Mouse (Mus musculus): ENCODE results near the gene Pcolce. TPM values are rescaled to one million over a fixed set of nuclear protein-coding genes. Genes with fewer than 3 reads are reported as not detected.
"Not testable (repeated sequence)": the region's sequence is repeated elsewhere in the genome, so short reads cannot be mapped to it uniquely, and the experiment has no call there.

Pcolce gene
- total and polyA plus RNA-seq, 2 experiments, result 4.4 to 11.9 TPM

DNA sequence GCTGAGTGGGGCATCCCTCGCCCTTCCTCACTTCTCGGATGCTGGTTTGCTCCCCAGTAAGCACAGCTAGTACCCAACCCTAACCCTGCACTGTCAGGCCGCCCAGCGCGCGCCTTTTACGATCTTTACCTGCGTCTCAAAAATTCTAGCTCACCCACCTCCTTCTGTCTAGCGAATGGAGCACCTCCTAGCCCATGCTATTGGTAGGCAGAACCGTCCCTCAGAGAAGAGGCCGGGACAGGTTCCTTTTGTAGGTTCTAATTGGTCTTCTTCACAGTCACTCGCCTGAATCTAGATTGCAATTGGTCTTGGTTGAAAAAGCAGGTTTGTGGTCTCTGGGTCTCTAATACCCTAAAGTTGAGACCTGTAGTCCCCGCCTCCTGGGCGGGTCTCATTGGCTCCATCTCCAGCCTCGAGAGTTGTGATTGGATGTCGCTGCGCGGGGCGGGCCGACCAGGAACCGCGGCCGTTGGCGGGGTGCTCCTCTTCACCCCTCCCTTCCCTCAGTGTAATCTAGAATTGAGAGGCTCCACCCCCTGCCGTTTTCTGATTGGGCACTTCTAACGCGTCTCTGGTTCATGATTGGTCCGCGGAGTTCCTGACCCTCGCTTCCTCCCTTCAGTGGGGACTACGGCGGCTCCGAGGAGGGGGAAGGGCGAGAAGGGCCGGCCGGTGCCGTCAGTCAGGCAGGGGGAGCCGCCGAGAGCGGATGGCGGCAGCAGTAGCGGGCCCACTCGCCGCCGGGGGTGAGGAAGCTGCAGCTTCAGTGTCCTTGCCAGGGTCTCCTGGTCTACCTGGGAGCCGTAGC is 15.1 kb upstream of the Pcolce start, which contains the start of the genes Fbxo24, Lrch4 and Gm20605:
Gene Fbxo24, minus strand, starts transcription at position 505 of the 808 bp plus-strand sequence.
Gene Lrch4, plus strand, starts transcription at position 624 of the 808 bp plus-strand sequence.
Gene Gm20605, plus strand, starts transcription at position 678 of the 808 bp plus-strand sequence.
- peak within 1 kb of the TSS; percentile 84 for H3K4me3 ChIP-seq (ENCODE audit: insufficient read depth, low read depth, low read length)
- WGBS, result under 1% methylated on average over 46 of the region's 46 CpGs

DNA sequence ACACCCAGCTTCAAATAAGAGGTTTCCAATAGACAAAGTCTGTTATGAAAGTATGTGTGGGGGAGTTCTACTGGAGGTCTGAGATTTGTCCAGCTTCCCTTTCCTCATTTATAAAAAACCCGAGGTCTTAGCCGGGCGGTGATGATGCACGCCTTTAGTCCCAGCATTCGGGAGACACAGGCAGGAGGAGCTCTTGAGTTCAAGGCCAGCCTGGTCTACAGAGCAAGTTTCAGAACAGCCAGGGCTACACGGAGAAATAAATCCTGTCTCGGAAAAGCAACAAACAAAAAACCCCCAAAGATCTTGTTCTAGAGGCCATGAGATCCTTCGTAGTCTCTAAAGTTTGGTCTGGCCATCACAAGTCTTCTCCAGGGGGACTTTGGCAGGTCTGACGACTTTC is 14.4 kb upstream of the Pcolce start:
- Histone ChIP-seq H3K27me3 (ENCODE audit: control insufficient read depth, insufficient read depth, low read length) (no peaks in the 10 kb centered on the region), H3K4me3 (ENCODE audit: insufficient read depth, low read depth, low read length) (peak overlapping the region; percentile 53), H3K9ac (ENCODE audit: low read depth, low read length) (peak overlapping the region; percentile 54), H3K4me1 (ENCODE audit: control insufficient read depth, insufficient read depth, low read length) (no peaks in the 10 kb centered on the region), H3K79me2 (ENCODE audit: control insufficient read depth, insufficient read depth, low read length) (peaks cover 6% of the 10 kb centered on the region; the same call in 1 of the 2 replicates), H3K27ac (replicated peaks; ENCODE audit: insufficient read depth, low read depth, low read length) (peak overlapping the region; percentile 43), H3K36me3 (ENCODE audit: control insufficient read depth, insufficient read depth, low read length) (no peaks in the 10 kb centered on the region)
- peak; percentile 27 for DNase-seq (ENCODE audit: extremely low read depth, low read depth, low spot score)
- 3% methylated on average over 9 of the region's 9 CpGs for WGBS
- TF ChIP-seq POLR2A (IDR thresholded peaks at IDR 0.05; ENCODE audit: extremely low read depth, insufficient read depth, low read length), result no peak
- TF ChIP-seq CTCF (IDR thresholded peaks at IDR 0.05; ENCODE audit: low read depth, low read length), result no peak

More for the DNA sequence above, 15.1 kb upstream of the Pcolce start, which contains the start of the genes Fbxo24, Lrch4 and Gm20605:
- Histone ChIP-seq H3K36me3 (ENCODE audit: control insufficient read depth, insufficient read depth, low read length) (no peaks in the 10 kb centered on the region), H3K27ac (replicated peaks; ENCODE audit: insufficient read depth, low read depth, low read length) (peak within 1 kb of the TSS; percentile 71), H3K27me3 (ENCODE audit: control insufficient read depth, insufficient read depth, low read length) (no peaks in the 10 kb centered on the region), H3K9ac (ENCODE audit: low read depth, low read length) (peak within 1 kb of the TSS; percentile 92), H3K4me1 (ENCODE audit: control insufficient read depth, insufficient read depth, low read length) (no peaks in the 10 kb centered on the region), H3K79me2 (ENCODE audit: control insufficient read depth, insufficient read depth, low read length) (peaks cover 6% of the 10 kb centered on the region; the same call in 1 of the 2 replicates)
- no peak for TF ChIP-seq CTCF (IDR thresholded peaks at IDR 0.05; ENCODE audit: low read depth, low read length)
- peak; percentile 83; the same call in 1 of the 2 replicates for TF ChIP-seq POLR2A (IDR thresholded peaks at IDR 0.05; ENCODE audit: extremely low read depth, insufficient read depth, low read length)
- peak; percentile 100 for DNase-seq (ENCODE audit: extremely low read depth, low read depth, low spot score)

DNA sequence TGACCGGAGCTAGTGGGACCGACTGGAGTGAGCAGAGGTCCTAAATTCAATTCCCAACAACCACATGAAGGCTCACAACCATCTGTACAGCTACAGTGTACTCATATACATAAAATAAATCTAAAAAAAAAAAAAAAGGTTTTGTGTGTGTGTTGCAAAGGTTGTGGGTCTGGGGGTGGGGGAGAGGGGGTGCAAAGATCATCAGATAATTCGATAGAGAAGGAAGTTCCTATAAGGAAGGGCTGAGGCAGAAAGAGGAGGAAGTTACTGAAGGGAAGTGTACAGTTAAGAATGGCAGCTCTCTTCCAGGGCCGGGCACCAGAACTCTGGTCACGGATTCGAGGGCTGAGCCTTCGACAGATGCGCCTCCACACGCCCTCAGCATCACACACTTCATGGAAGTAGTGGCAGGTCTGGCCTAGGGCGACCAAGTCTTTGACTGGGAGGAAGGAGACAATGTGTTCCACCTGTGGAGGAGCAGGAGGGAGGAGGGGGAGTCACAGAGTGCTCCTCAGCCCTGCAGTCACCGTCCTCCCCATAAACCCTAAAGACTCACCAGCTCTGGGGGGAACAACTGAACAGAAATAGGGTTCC is 10.4 kb upstream of the Pcolce start:
- Histone ChIP-seq H3K27ac (replicated peaks; ENCODE audit: insufficient read depth, low read depth, low read length) (no peak overlapping the region), H3K79me2 (ENCODE audit: control insufficient read depth, insufficient read depth, low read length) (no peaks in the 10 kb centered on the region), H3K27me3 (ENCODE audit: control insufficient read depth, insufficient read depth, low read length) (no peaks in the 10 kb centered on the region), H3K4me3 (ENCODE audit: insufficient read depth, low read depth, low read length) (no peak overlapping the region), H3K4me1 (ENCODE audit: control insufficient read depth, insufficient read depth, low read length) (no peaks in the 10 kb centered on the region), H3K9ac (ENCODE audit: low read depth, low read length) (no peak overlapping the region), H3K36me3 (ENCODE audit: control insufficient read depth, insufficient read depth, low read length) (no peaks in the 10 kb centered on the region)
- no peak for DNase-seq (ENCODE audit: extremely low read depth, low read depth, low spot score)
- TF ChIP-seq POLR2A (IDR thresholded peaks at IDR 0.05; ENCODE audit: extremely low read depth, insufficient read depth, low read length), result no peak
- no peak for TF ChIP-seq CTCF (IDR thresholded peaks at IDR 0.05; ENCODE audit: low read depth, low read length)
- WGBS, result 79% methylated on average over 11 of the region's 11 CpGs

DNA sequence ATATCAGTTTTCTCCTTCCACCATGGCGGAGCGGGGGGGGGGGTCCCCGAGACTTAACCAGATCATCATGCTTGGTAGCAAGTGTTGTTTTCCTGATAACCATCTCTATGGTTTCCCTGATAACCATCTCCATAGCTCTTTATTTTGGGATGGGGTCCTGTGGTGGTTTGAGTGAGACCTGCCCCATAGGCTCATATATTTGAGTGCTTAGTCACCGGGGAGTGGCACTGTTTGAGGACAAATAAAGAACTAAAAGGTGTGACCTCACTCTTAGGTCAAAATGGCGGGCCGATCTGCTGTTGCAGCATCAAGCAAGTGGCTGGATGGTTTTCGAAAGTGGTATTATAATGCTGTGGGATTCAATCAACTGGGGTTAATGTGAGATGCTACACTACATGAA is 1.8 kb upstream of the Pcolce start:
- TF ChIP-seq POLR2A (IDR thresholded peaks at IDR 0.05; ENCODE audit: extremely low read depth, insufficient read depth, low read length) (no peak), CTCF (IDR thresholded peaks at IDR 0.05; ENCODE audit: low read depth, low read length) (no peak)
- peaks cover 8% of the 10 kb centered on the region for H3K4me1 ChIP-seq (ENCODE audit: control insufficient read depth, insufficient read depth, low read length)
- no peak for DNase-seq (ENCODE audit: extremely low read depth, low read depth, low spot score)
- WGBS, result 73% methylated on average over 7 of the region's 7 CpGs
- no peak overlapping the region for H3K27ac ChIP-seq (replicated peaks; ENCODE audit: insufficient read depth, low read depth, low read length)
- H3K36me3 ChIP-seq (ENCODE audit: control insufficient read depth, insufficient read depth, low read length), result no peaks in the 10 kb centered on the region
- H3K4me3 ChIP-seq (ENCODE audit: insufficient read depth, low read depth, low read length), result no peak overlapping the region
- H3K79me2 ChIP-seq (ENCODE audit: control insufficient read depth, insufficient read depth, low read length), result no peaks in the 10 kb centered on the region
- no peak overlapping the region for H3K9ac ChIP-seq (ENCODE audit: low read depth, low read length)
- H3K27me3 ChIP-seq (ENCODE audit: control insufficient read depth, insufficient read depth, low read length), result peaks cover 5% of the 10 kb centered on the region

DNA sequence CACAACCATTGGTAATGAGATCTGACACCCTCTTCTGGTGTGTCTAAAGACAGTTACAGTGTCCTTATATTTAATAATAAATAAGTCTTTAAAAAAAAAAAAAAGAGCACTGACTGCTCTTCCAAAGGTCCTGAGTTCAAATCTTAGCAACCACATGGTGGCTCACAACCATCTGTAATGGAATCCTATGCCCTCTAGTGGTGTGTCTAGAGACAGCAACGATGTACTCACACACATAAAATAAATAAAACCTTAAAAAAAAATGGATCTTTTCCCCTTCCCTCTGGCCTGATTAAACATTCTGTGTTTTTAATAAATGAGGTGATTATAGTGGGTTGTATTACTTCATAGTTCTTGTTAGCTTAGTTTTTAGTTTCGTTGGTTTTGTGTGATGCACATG is 1.3 kb upstream of the Pcolce start:
- not testable (repeated sequence) for H3K27me3 ChIP-seq (ENCODE audit: control insufficient read depth, insufficient read depth, low read length); H3K36me3 ChIP-seq (ENCODE audit: control insufficient read depth, insufficient read depth, low read length); H3K9ac ChIP-seq (ENCODE audit: low read depth, low read length); H3K4me3 ChIP-seq (ENCODE audit: insufficient read depth, low read depth, low read length); H3K27ac ChIP-seq (replicated peaks; ENCODE audit: insufficient read depth, low read depth, low read length); H3K79me2 ChIP-seq (ENCODE audit: control insufficient read depth, insufficient read depth, low read length); DNase-seq (ENCODE audit: extremely low read depth, low read depth, low spot score)
- 88% methylated on average over 2 of the region's 2 CpGs for WGBS
- H3K4me1 ChIP-seq (ENCODE audit: control insufficient read depth, insufficient read depth, low read length), result peaks cover 11% of the 10 kb centered on the region
